Mouse (Mus musculus) liver, embryonic 14.5 days (tissue): ENCODE results near the gene Ccr4.

Experiments
- CTCF ChIP-seq: IDR thresholded peaks from 2 replicates; pipeline ENCODE4 v1.5.1; 2016; ENCODE audit warnings: antibody characterized with exemption, low read depth, control low read depth
- EP300 ChIP-seq: IDR thresholded peaks from 2 replicates; pipeline ENCODE4 v1.6.1; 2016; ENCODE audit warnings: antibody characterized with exemption, low read depth

DNA sequence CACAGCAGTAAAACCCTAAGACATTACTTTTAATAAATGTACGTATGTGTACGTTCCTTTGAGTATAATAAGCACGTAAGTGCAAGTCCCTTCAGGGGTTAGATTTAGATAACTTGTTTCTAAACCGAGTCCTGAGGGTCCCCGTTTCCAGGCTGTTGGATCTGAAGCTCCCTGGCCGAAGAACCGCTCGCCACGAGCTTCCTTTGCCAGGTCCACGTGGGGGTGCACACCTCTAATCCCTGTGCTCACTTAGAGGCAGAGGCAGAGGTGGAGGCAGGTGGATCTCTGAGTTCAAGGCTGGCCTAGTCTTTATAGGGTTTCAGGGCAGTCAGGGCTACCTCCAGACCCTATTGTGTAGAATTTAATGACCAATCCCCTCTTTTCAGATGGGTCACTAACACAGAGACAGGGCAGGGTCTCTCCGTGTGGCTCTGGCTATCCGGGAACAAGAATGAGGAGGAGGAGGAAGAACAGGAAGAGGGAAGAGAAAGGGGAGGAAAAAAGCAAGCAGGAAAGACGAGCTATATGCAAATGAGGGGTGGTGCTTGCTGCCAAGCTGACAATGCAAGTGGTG lies 13.3 kb upstream of the Ccr4 start:
- TF ChIP-seq CTCF (no peak), EP300 (no peak)
